25 mouse cellular contexts compared by ENCODE assay signal in genomic region chr12:113027495-113027894, GRCm38 (mm10). TPM values are rescaled to one million over a fixed set of nuclear protein-coding genes. Genes with fewer than 3 reads are reported as not detected.
DNase-seq lines count a peak whose midpoint lies in the region; ATAC-seq lines count a peak whose summit lies in the region.
"Had no signal": no experiment of that assay in that cellular context is flagged by ENCODE, and none has a peak within 500 bp of the region (broad histone marks: within the 10 kb centered on the region; RNA-seq: fewer than 3 reads in every experiment).

No protein-coding gene starts in this region.

- ATAC-seq in heart, embryonic 11.5 days (replicated peaks; ENCODE audit: insufficient number of reproducible peaks, low FRiP score, low TSS enrichment): no peak
- no peak for ATAC-seq in midbrain, embryonic 11.5 days (ENCODE audit: low FRiP score)
- ATAC-seq in neural tube, embryonic 15.5 days (ENCODE audit: low FRiP score): no peak
- ATAC-seq: forebrain, embryonic 16.5 days; intestine, postnatal 0 days had no signal

- WGBS in heart, embryonic 11.5 days (ENCODE audit: insufficient replicate concordance): 85% methylated on average over 2 of the region's 2 CpGs
- WGBS in midbrain, embryonic 10.5 days: 90% methylated on average over 2 of the region's 2 CpGs
- 90% methylated on average over 2 of the region's 2 CpGs for WGBS in midbrain, embryonic 11.5 days
- WGBS in neural tube, embryonic 15.5 days: 93% methylated on average over 2 of the region's 2 CpGs

- H3K4me1 ChIP-seq in heart, embryonic 11.5 days (ENCODE audit: control insufficient read depth, insufficient read depth, low read length): peaks cover 38% of the 10 kb centered on the region
- H3K4me1 ChIP-seq in midbrain, embryonic 10.5 days: peaks cover 38% of the 10 kb centered on the region
- peaks cover 14% of the 10 kb centered on the region for H3K4me1 ChIP-seq in midbrain, embryonic 11.5 days (ENCODE audit: control insufficient read depth, insufficient read depth, low read length)
- H3K4me1 ChIP-seq in neural tube, embryonic 15.5 days: peaks cover 30% of the 10 kb centered on the region
- H3K4me1 ChIP-seq: lung, embryonic 15.5 days had no signal

- H3K4me3 ChIP-seq in heart, embryonic 11.5 days (ENCODE audit: low read depth, low read length): no peak overlapping the region
- H3K4me3 ChIP-seq in midbrain, embryonic 10.5 days: no peak overlapping the region
- no peak overlapping the region for H3K4me3 ChIP-seq in midbrain, embryonic 11.5 days (ENCODE audit: low read depth, low read length)
- H3K4me3 ChIP-seq in neural tube, embryonic 15.5 days (replicated peaks): no peak overlapping the region
- H3K4me3 ChIP-seq: embryonic facial prominence, embryonic 13.5 days; heart, adult 2 months; kidney, embryonic 15.5 days; liver, embryonic 15.5 days; lung, embryonic 15.5 days had no signal

- no peaks in the 10 kb centered on the region for H3K27me3 ChIP-seq in heart, embryonic 11.5 days (ENCODE audit: control insufficient read depth, insufficient read depth, low read length)
- H3K27me3 ChIP-seq in midbrain, embryonic 10.5 days (ENCODE audit: low read depth, poor library complexity, severe bottlenecking): no peaks in the 10 kb centered on the region
- H3K27me3 ChIP-seq in midbrain, embryonic 11.5 days (ENCODE audit: control insufficient read depth, insufficient read depth, low read length): no peaks in the 10 kb centered on the region
- H3K27me3 ChIP-seq in neural tube, embryonic 15.5 days (replicated peaks): no peaks in the 10 kb centered on the region
- H3K27me3 ChIP-seq: embryonic facial prominence, embryonic 13.5 days; kidney, embryonic 15.5 days; liver, embryonic 15.5 days; lung, embryonic 15.5 days had no signal

- H3K4me2 ChIP-seq in heart, embryonic 11.5 days: no peak overlapping the region
- no peak overlapping the region for H3K4me2 ChIP-seq in midbrain, embryonic 11.5 days
- H3K4me2 ChIP-seq in neural tube, embryonic 15.5 days: no peak overlapping the region
- H3K4me2 ChIP-seq: embryonic facial prominence, embryonic 13.5 days; kidney, embryonic 15.5 days; liver, embryonic 15.5 days; lung, embryonic 15.5 days had no signal

- DNase-seq in heart, adult 8-10 months (ENCODE audit: low spot score): no peak
- no peak for DNase-seq in midbrain, embryonic 10.5 days (ENCODE audit: low spot score)
- no peak for DNase-seq in midbrain, embryonic 11.5 days (ENCODE audit: low spot score, missing footprints)
- peak; percentile 19 for DNase-seq in NIH3T3 (ENCODE audit: low read depth)
- DNase-seq in kidney, adult 11 months: no peak
- DNase-seq: adrenal gland, postnatal 14 days; cerebellum, adult 2 months; gastrocnemius, postnatal 36 days; kidney, postnatal 36 days; liver; right cerebral cortex, adult 18-20 months; right cerebral cortex, postnatal 4 days; thymus, postnatal 14 days had no signal

- no peaks in the 10 kb centered on the region for H3K9me3 ChIP-seq in heart, embryonic 11.5 days (replicated peaks; ENCODE audit: control insufficient read depth, low read length)
- H3K9me3 ChIP-seq in midbrain, embryonic 10.5 days (replicated peaks): 0 out of 2 replicates have a peak, but pooled peaks cover 3% of the 10 kb centered on the region
- no peaks in the 10 kb centered on the region for H3K9me3 ChIP-seq in midbrain, embryonic 11.5 days (ENCODE audit: control insufficient read depth, low read length)
- no peaks in the 10 kb centered on the region for H3K9me3 ChIP-seq in neural tube, embryonic 15.5 days (replicated peaks)
- H3K9me3 ChIP-seq: embryonic facial prominence, embryonic 13.5 days; kidney, embryonic 15.5 days; liver, embryonic 15.5 days; lung, embryonic 15.5 days had no signal

- H3K36me3 ChIP-seq in heart, embryonic 11.5 days (ENCODE audit: control insufficient read depth, insufficient read depth, low read length): no peaks in the 10 kb centered on the region
- peaks cover 51% of the 10 kb centered on the region for H3K36me3 ChIP-seq in midbrain, embryonic 10.5 days
- no peaks in the 10 kb centered on the region for H3K36me3 ChIP-seq in midbrain, embryonic 11.5 days (ENCODE audit: control insufficient read depth, insufficient read depth, low read length)
- H3K36me3 ChIP-seq in neural tube, embryonic 15.5 days: peaks cover 5% of the 10 kb centered on the region; the same call in 1 of the 2 replicates
- H3K36me3 ChIP-seq: lung, embryonic 15.5 days had no signal

- H3K9ac ChIP-seq in heart, embryonic 11.5 days (ENCODE audit: low read depth, low read length): no peak overlapping the region
- H3K9ac ChIP-seq in midbrain, embryonic 11.5 days (ENCODE audit: low read length): no peak overlapping the region
- no peak overlapping the region for H3K9ac ChIP-seq in neural tube, embryonic 15.5 days (replicated peaks)
- H3K9ac ChIP-seq: embryonic facial prominence, embryonic 13.5 days; kidney, embryonic 15.5 days; liver, embryonic 15.5 days; lung, embryonic 15.5 days had no signal

- peak overlapping the region; percentile 35; the same call in 1 of the 2 replicates for H3K27ac ChIP-seq in heart, embryonic 11.5 days (ENCODE audit: low read depth, low read length)
- H3K27ac ChIP-seq in midbrain, embryonic 10.5 days (replicated peaks): peak overlapping the region; percentile 69
- no peak overlapping the region for H3K27ac ChIP-seq in midbrain, embryonic 11.5 days (ENCODE audit: low read depth, low read length)
- H3K27ac ChIP-seq in neural tube, embryonic 15.5 days (replicated peaks): peak overlapping the region; percentile 48; the same call in 1 of the 2 replicates
- H3K27ac ChIP-seq: embryonic facial prominence, embryonic 13.5 days; heart, adult 2 months; kidney, embryonic 15.5 days; liver, embryonic 15.5 days; lung, embryonic 15.5 days had no signal

RNA-seq across cellular contexts. Expression of gene Pacs2, which starts 13.2 kb away (rescaled TPM):
- polyA plus RNA-seq in heart, embryonic 11.5 days (2014; fragmentation: Nextera tagmentation; extraction: Ambion mirVana): 7.3 and 11.3 TPM in 2 replicates
- 10 to 100 TPM; 30.4 to 38.2 (median 36.1) TPM for total RNA-seq in heart, adult 8-10 months (2022)
- 17.7 and 22.0 TPM in 2 replicates for polyA plus RNA-seq in midbrain, embryonic 10.5 days (2016; fragmentation: Nextera tagmentation; extraction: Ambion mirVana)
- 17.3 and 17.5 TPM in 2 replicates for polyA plus RNA-seq in midbrain, embryonic 11.5 days (2014; fragmentation: Nextera tagmentation; extraction: Ambion mirVana)
- 21.9 and 27.6 TPM in 2 replicates for polyA plus RNA-seq in neural tube, embryonic 15.5 days (2015; fragmentation: Nextera tagmentation; extraction: Ambion mirVana)

RNA-seq across cellular contexts. Expression of gene Brf1, which starts 27.0 kb away (rescaled TPM):
- polyA plus RNA-seq in heart, embryonic 11.5 days (2014; fragmentation: Nextera tagmentation; extraction: Ambion mirVana): 33.7 and 39.5 TPM in 2 replicates
- 10 to 100 TPM; 22.9 to 28.1 (median 24.6) TPM for total RNA-seq in heart, adult 8-10 months (2022)
- 51.6 and 58.2 TPM in 2 replicates for polyA plus RNA-seq in midbrain, embryonic 10.5 days (2016; fragmentation: Nextera tagmentation; extraction: Ambion mirVana)
- 51.9 and 53.0 TPM in 2 replicates for polyA plus RNA-seq in midbrain, embryonic 11.5 days (2014; fragmentation: Nextera tagmentation; extraction: Ambion mirVana)
- polyA plus RNA-seq in neural tube, embryonic 15.5 days (2015; fragmentation: Nextera tagmentation; extraction: Ambion mirVana): 44.1 and 49.3 TPM in 2 replicates

RNA-seq across cellular contexts. Expression of gene Tex22, which starts 46.8 kb away (rescaled TPM):
- 0.16 TPM in 1 of 2 replicates, not detected in the other for polyA plus RNA-seq in heart, embryonic 11.5 days (2014; fragmentation: Nextera tagmentation; extraction: Ambion mirVana)
- not detected for total RNA-seq in heart, adult 8-10 months (2022)
- polyA plus RNA-seq in midbrain, embryonic 10.5 days (2016; fragmentation: Nextera tagmentation; extraction: Ambion mirVana): not detected in 2 replicates
- polyA plus RNA-seq in midbrain, embryonic 11.5 days (2014; fragmentation: Nextera tagmentation; extraction: Ambion mirVana): not detected in 2 replicates
- not detected in 2 replicates for polyA plus RNA-seq in neural tube, embryonic 15.5 days (2015; fragmentation: Nextera tagmentation; extraction: Ambion mirVana)
- total RNA-seq: megakaryocyte-erythroid progenitor cell, adult 5-6 weeks had no signal
- polyA plus RNA-seq: embryonic facial prominence, embryonic 13.5 days; forebrain, embryonic 16.5 days; heart, adult 2 months; heart, postnatal 0 days; intestine, postnatal 0 days; kidney, embryonic 15.5 days; liver, embryonic 15.5 days; lung, embryonic 15.5 days; stomach, embryonic 14.5 days had no signal

RNA-seq across cellular contexts. Expression of gene Btbd6, which starts 51.2 kb away (rescaled TPM):
- polyA plus RNA-seq in heart, embryonic 11.5 days (2014; fragmentation: Nextera tagmentation; extraction: Ambion mirVana): 18.9 and 22.5 TPM in 2 replicates
- total RNA-seq in heart, adult 8-10 months (2022): 10 to 100 TPM; 21.6 to 29.6 (median 26.3) TPM
- 20.5 and 22.7 TPM in 2 replicates for polyA plus RNA-seq in midbrain, embryonic 10.5 days (2016; fragmentation: Nextera tagmentation; extraction: Ambion mirVana)
- 17.5 and 19.2 TPM in 2 replicates for polyA plus RNA-seq in midbrain, embryonic 11.5 days (2014; fragmentation: Nextera tagmentation; extraction: Ambion mirVana)
- 46.3 and 50.0 TPM in 2 replicates for polyA plus RNA-seq in neural tube, embryonic 15.5 days (2015; fragmentation: Nextera tagmentation; extraction: Ambion mirVana)
